Mouse (Mus musculus) left cerebral cortex, adult 9 months (tissue): ENCODE measurements around the gene Sh3bgrl.

ENCODE experiments used
- DNase-seq, 2 experiments: peaks; one replicate each; pipeline ENCODE4 v3.0.0; 2022; ENCODE audit warnings: low spot score in 2 of 2

Gene Sh3bgrl

DNA sequence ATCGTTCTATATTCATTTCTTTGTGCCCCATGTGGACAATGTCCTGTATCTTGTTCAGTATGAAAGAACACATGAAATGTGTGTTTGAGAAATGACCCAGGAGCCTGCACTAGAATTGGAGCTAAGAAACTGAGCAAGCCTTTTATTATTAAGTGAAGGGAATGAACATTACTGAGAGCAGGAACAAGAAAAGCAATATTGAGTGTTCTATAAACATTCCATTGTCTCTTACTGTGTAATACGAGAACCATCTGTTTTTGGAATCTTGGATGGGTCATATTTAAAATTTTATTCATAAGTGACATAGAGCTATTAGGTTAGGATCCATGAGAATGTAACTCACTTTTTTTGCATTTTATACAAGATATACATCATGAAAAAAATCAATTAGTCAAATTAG lies 36.7 kb downstream of the Sh3bgrl start:
- no peak for DNase-seq

DNA sequence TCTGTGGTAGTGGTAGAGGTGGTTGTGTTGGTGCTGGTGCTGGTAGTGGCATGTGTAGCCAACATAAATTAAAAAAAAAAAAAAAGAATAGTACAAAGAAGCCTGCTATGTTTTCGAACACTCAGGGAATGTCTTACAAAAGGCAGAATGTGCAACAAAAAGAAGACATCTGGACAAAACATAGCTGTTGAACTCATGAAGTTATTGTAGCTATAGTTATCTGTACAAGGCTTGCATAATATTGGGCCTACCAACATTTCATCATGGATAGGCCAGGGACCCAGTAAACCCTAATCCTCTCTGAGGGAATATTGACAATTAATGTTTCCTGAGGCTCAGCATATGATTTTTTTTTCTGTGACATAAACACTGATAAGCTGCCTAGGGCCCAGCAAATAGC lies 37.3 kb downstream of the Sh3bgrl start:
- no peak for DNase-seq

DNA sequence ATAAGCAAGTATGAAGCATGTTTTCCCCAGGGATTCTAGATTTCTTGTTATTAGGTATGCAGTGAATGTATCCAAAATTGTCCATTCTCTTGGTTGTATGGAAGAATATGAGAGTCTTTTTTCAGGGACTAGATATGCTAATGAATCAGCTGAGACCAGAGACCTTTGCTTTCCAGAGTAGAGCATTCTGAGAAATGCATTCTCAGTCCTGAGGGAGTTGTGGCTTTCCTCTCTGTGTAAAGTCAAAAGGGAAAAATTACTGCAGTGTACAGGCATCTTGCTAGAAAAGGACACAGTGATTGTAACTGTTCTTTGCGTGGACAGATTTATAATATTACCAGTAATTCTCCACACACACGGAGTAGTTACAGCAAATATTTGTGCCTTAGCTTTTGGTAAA lies 38.3 kb downstream of the Sh3bgrl start:
- DNase-seq: no peak

DNA sequence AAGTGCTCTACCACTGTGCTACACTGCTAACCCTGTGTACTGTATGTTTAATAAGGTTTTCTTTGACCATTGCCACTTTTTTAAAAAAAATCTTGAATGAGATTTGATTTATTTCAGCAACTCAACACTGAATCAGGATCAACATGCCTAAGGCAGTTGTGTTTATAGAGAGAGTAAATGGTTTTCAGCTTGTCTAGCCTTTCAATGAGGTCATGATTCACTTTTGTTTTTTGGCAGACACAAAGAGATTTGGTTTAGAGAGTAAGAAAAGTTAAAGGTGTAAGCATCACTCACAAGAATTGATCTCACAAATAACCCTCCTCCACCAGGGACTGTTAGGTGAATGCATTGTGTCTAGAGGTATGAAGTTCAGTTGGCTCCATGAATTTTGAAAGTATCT lies 41.1 kb downstream of the Sh3bgrl start:
- DNase-seq: no peak

DNA sequence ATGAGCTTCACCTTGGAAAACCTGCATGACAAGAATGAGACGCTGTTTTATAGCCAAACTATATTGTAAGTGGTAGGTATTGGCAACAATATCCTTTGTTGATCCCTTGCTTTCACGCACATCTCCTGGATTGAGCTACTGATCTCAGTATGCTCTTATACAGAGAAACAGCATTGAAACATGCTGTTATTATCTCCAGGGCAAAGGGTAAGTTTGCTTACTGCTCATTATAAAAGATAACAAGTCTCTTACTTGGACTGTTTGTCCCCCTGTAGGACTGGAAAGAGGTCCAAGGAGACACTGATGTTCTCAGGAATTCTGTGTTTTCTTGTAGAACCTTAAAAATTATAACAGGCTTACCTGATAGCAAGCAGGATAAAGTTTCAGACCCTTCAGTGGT lies 41.7 kb downstream of the Sh3bgrl start:
- no peak for DNase-seq

DNA sequence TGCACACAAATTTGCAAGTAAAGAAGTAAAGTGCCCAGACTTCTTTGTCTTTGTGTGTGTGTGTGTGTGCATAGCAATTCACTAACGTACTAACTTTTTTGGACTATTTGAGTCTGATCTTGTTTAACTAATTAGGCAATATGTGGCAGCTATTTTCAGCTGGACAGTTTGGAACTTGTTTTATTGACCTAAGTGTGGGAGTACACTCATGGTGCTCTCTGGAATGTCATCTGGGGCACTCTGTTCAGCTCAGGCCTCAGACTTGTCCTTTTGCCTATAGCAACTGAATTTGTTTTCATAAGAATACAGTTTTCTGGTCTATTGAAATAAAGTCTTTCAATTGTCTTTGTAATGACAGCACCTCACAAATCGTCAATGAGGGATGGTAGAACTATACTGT lies 42.1 kb downstream of the Sh3bgrl start:
- no peak for DNase-seq

DNA sequence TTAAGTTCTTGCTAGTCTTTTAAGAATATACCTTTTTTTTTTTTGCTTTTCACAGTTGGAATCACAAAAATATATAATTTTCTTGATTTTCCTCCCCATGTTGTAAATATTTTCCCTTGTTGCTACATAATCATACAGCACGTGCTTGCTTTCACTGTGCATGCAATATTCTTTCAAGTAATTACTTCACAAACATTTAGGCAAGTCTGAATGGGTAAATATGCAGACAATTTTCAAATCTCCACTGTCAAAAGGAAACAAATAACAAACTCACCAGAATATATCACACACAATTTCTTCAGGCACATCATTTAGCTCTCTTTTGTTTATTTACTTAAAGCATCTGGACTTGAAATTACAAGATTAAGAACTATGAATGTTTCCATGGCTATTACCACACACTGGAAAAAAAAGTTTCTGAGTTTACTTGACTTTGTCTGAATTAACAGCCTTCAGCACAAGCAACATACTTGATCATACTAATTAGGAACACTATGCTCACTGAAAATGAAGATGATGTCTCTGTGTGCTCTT lies 46.2 kb downstream of the Sh3bgrl start:
- no peak for DNase-seq

DNA sequence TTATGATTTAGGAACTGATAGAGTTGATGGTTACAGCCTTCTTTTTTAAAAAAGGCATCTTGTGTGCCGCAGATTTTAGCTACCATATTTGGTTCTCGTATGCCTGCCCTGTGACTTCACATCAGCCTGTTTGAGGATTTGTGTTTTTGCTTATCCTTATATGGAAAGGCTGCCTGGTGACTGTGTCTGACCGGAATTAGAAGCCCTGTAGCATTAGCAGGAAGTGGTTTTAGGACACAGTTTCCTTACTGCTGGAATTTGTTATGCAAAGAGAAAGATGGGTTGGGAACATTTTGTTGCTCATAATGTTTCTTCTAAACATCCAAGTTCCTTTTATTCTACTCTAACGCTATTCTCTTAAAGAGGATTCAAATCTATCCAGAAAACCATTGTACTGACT lies 47.1 kb downstream of the Sh3bgrl start:
- no peak for DNase-seq

DNA sequence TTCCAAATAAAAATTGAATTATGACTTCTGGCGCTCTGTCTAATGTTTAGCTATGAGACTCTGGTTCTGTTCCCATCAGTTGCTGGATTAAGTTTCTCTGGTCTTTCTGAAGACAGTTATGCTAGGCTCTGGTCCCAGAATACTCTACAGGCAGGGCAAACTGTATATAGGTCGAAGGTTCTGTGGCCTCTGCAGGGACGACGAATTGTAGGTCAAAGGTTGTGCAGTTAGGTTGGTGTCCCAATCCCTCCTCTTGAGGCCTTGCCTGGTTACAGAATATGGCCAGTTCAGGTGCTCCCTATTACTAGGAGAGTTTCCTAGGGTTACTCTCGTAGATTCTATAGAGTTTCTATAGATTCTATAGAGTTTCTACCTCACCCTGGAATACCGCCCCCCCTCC lies 50.6 kb downstream of the Sh3bgrl start:
- DNase-seq: no peak

DNA sequence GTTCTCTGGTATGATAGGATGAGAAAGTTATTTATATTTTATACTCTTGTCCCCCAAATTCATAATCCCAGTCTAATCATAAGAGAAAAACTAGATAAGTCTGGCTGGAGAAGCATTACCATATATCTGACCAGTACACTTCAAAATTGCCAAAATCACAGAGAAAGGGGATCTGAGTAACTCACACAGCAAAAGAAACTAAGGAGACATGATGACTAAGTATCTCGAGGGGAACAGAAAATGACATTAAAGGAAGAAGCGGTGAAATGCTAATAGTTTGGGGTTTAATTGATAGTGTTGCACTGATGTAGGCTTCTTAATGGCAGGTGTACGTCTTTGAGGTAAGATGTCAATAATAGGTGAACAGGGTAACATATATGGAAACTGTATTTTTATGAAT lies 51.9 kb downstream of the Sh3bgrl start:
- DNase-seq: no peak

DNA sequence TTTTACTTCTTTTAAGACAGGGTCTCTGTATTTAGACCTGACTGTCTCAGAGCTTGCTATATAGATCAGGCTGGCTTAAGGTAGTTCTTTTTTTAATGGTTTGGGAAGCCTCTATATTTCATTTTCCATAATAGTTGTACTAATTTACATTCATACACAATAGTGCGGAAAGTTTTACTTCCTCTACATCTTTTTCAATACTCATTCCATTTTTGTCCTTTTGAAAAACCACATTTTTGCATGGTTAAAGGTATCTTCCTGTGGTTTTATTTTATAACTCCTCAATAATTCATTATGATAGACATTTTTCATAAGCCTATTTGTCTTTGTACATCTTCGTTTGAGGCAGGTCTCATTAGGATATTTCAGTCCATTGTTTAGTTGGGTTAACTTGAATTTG lies 56.1 kb downstream of the Sh3bgrl start:
- DNase-seq: no peak

DNA sequence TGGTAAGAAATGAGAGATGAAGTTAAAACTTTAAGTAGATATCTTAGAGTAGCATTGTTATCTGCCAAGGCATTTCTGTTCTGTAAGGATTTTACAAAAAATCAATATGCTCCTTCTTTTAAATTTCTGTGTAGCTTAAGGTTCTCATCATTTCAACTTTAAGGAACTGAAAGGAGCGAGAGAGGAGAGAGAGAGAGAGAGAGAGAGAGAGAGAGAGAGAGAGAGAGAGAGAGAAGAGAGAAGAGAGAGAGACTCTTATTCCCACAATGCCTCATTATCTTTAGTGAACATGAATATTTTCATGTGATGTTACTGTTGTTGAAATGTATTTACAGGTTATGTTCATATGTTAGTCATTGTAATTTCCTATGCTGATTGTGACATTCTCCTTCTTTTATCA lies 65.2 kb downstream of the Sh3bgrl start:
- DNase-seq: no peak

DNA sequence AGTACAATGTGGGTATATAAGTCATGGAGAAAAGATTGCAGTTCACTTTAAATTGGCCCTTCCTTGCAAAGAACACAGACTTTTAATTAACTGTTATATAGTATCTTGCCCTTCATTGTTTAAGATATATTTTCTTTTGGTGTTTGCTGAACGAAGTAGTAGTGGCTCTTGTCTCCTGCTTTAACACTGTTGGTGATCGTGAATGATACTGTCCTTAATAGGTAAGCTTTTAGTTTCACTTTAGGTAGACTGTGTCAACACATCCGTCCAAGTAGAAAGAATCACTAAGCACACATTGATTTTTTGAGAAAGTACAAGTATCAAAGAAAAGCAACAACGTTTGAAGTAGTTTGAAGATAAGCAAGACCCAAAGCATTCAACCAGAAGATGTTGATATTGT lies 65.7 kb downstream of the Sh3bgrl start:
- DNase-seq: no peak

DNA sequence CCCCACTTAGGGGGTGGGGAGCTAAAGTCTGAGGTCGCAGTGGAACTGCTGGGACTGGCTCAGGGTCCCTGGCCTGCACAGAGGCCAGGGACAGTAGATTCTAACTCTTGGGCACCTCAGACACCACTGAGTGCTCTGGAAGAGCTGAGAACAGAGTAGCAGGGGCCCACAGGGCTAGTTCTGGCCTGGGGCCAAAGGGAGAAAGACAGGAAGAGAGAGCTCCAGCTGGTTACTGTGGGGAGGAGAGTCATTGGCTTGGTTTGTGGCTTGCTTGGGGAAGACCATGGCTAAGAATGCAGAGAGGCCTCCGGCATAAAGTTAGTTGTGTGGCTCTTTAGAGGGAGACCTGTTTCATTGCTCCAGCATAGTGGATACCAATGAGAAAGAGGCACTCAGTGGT lies 79.9 kb downstream of the Sh3bgrl start:
- no peak for DNase-seq

DNA sequence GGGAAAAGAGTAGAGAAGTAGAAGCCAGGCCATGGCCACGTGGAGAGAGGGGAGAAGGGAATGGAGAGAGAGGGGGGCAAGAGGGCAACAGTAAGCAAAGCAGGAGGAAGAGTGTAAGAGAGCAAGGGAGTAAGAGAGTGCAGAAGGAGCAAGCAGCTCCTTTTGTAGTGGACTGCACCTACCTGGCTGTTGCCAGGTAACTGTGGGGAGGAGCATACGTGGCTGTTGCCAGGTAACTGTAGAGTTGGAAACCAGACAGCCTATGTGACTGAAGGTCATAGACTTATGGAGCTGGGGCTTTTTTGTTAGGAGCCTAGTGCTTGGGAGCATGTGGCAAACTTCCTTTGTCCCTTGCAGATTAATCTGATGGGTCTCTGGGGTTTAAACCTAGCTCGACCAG lies 80.3 kb downstream of the Sh3bgrl start:
- no peak for DNase-seq

DNA sequence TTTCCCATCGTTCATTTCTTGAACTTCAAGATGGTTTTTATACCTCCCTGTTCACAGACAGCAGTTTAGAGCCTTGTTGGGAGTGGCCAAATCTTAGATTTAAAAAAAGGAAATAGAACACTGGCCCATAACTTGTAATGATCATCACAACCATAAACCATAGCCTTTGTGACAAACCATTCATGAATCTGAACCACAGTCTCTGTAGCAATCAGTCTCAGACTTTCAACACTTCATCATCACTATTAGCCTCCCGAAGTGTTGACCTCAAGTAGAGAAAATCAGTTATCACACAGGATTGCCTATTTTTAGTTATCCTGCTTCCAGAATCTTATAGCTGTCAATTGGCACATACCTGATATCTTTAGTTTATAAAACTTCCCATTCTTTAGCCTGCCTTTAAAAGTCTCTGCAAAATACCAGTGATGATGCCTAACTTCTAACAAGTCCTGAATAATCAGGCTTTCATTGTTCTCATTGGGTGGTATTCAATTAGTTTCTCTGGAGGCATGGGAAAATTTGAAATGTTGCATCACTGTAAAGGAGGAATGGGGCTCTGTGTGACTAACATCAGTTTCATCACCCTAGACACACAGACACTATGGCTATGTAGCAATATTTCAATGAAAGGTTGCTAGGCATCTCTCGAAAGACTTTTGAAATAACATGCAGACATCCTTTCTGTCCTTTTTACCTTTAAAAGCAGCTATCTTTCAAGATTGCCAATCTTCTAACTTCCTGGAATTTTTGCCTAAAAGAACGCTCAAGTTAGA lies 89.7 kb downstream of the Sh3bgrl start:
- DNase-seq: no peak

DNA sequence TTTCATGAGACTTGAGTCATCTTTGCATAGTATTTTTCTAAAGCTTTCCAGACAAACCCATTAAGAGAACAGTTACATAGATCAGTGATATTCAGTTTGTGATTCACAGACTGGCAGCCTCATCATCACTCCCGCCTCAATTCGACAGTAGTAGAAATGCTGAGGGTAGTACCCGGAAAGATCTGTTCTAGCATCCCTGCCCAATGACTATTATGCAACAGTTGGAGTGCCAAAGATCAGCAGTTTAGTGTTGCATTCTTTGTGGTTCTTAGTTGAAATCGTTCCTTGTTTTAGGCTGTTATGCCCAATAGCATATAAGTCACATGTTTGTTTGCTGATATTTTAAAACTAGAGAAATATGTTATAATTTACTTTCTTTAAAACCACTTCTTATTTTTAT lies 94.4 kb downstream of the Sh3bgrl start:
- DNase-seq: no peak

DNA sequence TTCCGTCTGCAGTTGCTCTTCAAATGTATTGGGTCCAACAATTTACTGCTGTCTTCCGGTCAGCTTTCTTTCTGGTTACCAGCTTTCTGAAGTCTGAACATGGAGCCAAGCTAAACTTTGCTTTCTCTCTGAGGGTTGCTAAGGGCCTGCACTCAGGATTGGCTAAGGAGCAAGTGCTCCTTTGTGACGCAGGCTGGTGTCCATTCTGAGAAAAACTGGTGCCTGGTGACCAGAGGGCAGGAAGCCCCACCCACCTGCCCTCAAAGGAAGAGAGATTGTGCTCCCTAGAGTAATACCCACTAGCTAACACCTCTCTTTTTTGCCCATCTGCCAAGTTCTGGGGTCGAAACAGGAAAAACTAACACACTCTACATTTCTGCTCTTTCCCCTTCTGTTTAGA lies 95.8 kb downstream of the Sh3bgrl start:
- no peak for DNase-seq

DNA sequence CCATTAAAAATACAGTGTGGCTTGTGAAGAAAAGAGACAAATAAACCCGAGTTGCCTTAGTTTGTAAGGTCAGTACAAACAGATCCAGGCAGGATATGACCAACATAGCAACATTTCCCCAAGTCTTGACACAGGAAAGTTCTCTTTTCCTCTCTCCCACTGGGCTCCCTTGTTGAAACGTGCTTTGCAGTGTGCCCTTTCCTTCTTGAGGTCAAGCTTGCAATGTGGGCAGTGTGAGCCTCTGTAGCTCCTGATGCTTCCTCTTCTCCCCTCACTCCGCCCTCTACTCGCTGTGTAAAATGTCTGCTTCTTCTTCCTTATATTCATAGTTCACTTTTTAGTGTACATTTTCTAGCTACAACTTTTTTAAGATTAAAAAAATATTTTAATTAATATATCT lies 96.3 kb downstream of the Sh3bgrl start:
- DNase-seq: no peak

DNA sequence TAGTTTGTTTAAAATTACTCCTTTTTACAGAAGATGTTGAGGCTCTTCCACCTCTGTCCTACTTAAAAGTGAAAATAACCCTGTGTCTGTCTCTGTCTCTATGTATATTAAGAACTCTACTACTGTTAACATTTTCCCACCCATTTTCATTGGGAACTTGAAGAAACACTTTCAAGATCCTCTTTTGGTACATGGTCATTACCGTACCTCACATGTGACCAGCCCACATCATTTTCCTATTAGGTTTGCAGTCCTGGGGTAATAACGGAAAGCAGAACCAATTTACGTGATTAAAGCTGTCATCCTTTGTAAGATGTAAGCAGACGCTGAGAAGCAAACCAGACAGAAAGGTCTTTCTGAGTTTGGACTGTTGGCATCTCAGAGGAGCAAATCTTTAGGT lies 101.3 kb downstream of the Sh3bgrl start, which contains the start of gene Gm6377:
Gm6377 (plus strand) TSS at position 289 of the 400 bp plus-strand sequence.
- DNase-seq: no peak

DNA sequence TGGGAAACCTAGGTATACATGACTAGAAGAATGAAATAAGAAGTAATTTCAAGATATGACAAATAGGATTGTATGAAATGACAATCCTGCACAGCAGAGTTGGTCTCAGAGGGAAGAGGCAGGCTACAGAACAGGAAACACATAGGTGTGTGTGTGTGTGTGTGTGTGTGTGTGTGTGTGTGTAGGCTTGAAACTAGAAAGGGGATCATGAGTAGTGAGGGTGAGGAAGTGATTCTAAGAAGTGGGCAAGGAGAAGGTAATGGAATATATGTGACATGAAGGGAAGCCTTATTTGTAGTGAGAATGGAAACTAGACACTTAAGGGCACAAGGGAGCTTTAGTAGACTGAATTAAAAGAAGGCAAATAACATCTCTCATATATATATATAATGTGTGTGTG lies 112.7 kb downstream of the Sh3bgrl start:
- no peak for DNase-seq

DNA sequence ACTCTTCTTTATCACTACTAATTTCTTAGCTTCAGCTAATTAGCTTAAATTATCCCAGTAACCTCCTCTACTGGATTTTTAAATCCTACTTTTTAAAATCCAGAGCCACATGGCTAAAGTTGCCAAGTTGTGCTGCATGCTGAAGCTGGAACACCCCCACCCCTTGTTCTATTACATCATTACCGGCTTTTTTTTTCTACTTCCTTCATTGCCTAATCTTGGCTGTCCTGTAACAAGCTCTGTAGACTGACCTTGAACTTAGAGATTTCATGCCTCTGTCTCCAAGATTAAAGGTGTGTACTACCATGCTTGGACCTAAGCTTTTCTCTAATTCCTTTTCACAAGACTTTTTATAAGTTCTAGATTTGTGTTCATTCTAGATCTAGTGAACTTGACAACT lies 133.6 kb downstream of the Sh3bgrl start:
- no peak for DNase-seq

DNA sequence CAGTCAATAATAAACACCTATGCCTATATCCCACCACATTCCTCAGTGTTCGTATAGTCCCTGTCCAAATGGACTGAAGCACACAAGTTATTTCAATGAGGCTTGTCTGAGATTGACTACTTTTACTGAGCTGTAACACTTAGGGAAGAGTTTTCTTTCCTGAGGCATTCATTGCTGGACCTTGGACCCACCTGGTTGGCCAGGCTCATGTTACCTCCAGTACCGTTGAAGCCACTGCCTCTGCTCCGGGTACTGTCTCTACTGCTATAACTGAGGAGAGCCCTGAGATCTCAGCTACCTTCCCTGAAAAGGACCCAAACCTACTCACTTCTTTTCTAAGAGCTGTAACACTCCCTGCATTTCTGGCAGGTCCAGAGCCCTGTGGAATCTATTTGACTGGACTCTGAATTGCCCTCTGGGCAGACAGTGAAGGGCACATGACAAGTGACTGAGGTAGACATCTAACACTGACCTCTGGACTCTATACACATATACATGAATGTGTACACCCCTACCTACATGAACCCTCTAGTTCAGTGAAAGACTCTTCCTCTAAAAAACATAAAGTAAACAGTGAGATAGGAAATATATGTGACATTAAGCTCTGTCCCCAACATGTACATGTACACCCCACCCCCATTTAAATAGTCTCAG lies 140.3 kb downstream of the Sh3bgrl start:
- DNase-seq: no peak
